Mouse (Mus musculus): ENCODE measurements around the gene Polr2j.
"Not testable (repeated sequence)": the region's sequence is repeated elsewhere in the genome, so short reads cannot be mapped to it uniquely, and the experiment has no call there.

Gene Polr2j

GRCm38 (mm10) chr5:136108486-136108885 lies 7.9 kb upstream of the Polr2j start:
- DNase-seq: no peak

GRCm38 (mm10) chr5:136109042-136109441 lies 7.4 kb upstream of the Polr2j start:
- DNase-seq: no peak

GRCm38 (mm10) chr5:136113546-136113945 lies 2.9 kb upstream of the Polr2j start:
- DNase-seq: not testable (repeated sequence)

DNA sequence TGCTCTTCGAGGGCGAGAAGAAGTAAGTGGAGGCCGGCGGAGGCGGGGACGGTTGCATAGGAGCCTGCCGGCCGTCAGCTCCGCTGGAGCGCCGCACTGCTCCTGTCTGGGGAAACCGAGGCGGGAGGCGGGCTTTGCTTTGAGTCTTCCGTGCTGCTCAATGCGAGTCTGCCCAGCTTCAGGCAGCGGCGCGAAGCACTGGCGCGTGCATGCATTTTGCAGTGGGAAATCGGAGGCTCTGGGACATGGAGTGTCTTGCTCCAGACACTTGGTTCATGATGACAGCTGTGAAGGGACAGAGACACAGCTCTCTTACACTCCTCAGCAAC lies 317 bp downstream of the Polr2j start:
- DNase-seq: no peak

DNA sequence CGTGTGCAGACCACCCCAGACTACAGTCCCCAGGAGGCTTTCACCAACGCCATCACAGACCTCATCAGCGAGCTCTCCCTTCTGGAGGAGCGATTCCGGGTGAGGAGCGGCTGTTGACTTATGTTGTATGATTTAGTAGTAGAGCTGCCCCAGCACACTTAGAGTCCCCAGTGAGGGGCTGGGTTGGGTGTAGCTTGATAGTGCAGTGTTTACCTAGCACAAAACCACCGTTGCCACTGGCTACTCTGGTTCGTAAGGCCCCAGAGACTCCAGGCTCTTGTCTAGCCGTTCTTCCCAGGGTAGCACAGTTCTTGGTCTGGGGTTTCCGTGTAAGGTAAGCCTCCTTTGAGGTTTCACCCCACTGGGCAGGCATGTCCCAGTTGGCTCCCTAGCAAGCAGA lies 5.7 kb downstream of the Polr2j start:
- no peak for DNase-seq

DNA sequence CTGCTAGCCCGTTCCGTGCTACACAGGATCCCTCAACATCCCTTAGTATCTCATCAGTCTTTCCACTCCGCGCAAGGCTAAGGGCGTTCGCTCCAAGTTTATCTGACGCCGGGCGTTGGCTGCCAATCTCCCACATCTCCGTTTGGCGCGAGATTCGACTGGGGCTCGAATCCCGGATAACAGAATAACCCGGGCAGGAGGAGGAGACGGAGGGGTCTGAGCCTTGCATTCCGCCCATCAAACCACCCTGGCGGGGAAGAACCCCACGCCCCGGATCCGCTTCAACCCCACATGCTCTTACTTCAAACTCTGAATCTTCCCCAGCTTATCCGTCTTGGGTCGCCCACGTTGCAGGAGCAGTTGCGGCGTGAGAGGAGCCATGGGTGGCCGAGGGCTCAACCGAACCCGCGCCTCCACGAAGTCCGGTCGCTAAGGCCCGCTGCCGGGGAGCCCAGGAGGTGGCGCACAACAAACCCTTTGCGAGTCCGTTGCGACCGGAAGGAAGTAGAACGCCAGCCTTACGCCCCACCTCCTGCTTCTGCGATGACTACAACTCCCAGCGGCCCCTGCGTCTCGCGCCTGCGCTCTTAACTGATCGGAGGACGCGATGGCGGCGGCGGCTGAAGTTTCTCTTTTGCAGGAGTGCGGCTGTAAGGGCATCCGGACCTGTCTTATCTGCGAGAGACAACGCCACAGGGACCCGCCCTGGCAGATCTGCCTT lies 19.3 kb downstream of the Polr2j start, which contains the start of the genes Lrwd1 and Alkbh4:
Gene Lrwd1 (minus strand): TSS at position 504 of the 721 bp plus-strand sequence.
Gene Alkbh4 (plus strand): TSS at position 576 of the 721 bp plus-strand sequence.
- DNase-seq: peak; percentile 98 to 99

- no peak for DNase-seq
These were observed 20.0 kb downstream of the Polr2j start for GRCm38 (mm10) chr5:136136292-136136990.

GRCm38 (mm10) chr5:136137658-136138274 lies 21.3 kb downstream of the Polr2j start:
- DNase-seq: peak; percentile 72 to 77

GRCm38 (mm10) chr5:136139393-136139792 lies 23.0 kb downstream of the Polr2j start:
- no peak for DNase-seq

GRCm38 (mm10) chr5:136140057-136140482 lies 23.6 kb downstream of the Polr2j start:
- peak; percentile 83 to 91 for DNase-seq

GRCm38 (mm10) chr5:136142746-136143145 lies 26.3 kb downstream of the Polr2j start:
- DNase-seq: no peak

DNA sequence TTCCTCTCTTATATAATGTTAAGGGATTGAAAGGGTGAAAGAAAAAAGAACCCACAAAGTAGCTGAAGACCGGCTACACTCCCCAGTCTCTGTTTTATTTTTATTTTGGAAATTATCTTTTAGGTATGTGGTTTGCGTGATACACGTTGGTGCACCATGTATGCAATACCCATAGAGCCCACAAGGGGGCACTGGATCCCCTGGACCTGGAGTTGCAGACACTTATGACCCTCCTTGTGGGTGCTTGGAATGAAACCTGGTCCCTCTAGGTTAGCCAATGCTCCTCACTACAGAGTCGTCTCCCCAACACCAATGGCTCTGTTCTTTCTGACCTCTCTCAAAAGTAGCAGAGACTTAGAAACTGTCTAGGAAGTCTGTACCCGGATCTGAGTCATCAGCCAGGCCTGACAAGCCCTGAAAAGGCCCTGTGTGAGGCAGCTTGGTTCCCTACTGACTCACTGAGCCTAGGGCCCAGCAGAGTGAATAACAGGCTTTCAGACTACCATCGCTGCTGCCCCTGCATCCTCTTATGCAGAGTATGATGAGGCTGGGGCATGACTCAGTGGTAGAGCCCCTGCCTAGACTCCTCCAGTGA lies 26.8 kb downstream of the Polr2j start:
- peak in 1 of 2 experiments; percentile 50 for DNase-seq

- peak; percentile 82 to 85 for DNase-seq
These were observed 28.4 kb downstream of the Polr2j start for GRCm38 (mm10) chr5:136144606-136145430.

DNA sequence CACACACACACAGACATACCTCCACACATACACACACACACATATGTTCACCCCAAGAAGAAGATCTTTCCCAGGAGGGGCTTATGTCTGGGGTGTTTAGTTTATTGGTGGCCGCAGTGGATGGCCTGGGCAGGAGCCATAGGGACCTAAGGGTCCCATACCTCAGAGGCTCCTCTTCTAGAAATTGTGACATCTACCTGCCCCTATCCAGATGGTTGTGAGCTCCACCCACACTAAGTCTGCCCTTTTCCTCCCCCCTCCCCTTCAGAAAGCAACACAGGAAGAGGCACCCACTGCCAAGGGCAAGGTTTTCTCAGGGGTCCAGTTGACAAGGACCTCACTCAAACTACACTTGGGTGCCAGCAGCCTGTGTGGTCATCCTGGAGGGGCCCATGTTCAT lies 30.5 kb downstream of the Polr2j start:
- no peak for DNase-seq

DNA sequence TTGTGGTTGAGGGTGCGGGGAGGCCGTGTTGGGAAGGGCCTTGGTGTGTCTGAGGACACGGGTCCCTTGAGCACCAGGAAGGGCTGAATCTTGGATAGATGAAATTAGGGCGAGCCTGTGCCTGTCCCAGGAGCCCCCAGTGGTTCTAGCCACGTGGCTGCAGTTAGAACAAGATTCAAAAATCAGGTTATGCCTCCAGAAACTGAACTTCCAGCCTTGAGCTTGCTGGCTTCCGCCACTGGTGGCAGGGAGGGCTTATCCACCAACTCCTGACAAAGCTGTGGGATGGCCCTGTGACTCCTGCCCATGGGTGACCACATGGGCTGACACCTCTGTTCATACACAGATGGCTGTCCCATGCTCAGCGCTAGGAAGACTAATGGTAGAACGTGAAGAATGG lies 31.3 kb downstream of the Polr2j start:
- DNase-seq: no peak

DNA sequence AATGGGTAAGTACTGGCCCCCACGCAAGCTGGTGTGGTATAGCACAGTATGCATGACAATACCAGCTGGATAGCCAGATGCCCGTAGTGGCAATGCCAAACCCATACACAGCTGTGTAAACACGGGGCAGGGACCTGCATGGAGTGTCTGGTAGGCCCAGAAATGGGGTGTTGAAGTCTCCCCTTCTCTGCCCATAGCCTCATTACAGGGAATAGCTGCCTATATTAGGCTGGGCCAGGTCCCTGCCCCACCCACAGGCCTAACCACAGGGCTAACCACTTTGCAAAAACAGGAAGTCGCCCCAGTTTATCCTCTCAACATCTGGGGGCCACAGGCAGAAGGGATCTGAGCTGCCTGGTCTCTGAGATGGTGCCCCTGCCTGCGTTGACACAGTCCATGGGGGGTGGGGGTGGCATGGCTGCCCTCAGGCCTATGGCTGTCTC lies 32.7 kb downstream of the Polr2j start:
- not testable (repeated sequence) for DNase-seq

DNA sequence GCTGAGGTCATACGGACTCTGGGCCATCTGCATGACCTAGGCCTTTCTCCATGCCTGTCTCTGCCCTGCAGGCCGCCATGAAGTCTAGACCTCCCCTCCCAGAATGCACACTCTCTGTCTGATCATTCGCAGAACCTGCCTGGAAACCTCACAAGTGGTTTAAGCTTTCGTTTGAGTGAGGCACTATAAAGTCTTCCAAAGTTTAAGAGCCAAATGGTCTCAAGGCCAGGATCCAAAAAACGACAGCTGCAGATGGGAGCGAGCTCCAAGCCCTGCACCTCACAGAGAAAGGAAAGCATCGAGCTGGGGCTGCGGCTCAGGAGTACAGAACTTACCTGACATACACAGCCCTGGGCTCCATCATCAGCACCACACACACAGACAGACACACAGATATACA lies 35.9 kb downstream of the Polr2j start:
- peak; percentile 53 to 67 for DNase-seq

DNA sequence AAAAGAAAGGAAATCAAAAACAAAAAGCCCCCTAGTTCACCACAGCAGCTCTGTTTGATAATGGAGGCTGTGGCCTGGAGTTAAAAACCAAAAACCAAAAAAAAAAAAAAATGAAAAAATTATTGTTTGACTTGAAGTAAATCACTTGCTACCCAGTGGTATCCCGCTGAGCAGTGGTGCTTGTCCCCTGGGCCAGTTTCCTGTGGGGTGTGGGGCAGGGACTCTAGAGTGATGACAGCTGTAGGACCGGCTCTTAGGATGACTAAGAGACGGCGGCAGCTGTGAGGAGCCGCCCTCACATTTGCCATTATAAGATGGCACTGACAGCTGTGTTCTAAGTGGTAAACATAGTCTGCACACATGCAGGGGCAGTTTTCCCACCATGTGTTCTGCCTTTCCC lies 39.0 kb downstream of the Polr2j start:
- DNase-seq: no peak

- peak; percentile 54 to 64 for DNase-seq
These were observed 43.7 kb downstream of the Polr2j start for GRCm38 (mm10) chr5:136160084-136160483.

- DNase-seq: peak; percentile 74 to 83
These were observed 47.5 kb downstream of the Polr2j start for GRCm38 (mm10) chr5:136163807-136164474.

DNA sequence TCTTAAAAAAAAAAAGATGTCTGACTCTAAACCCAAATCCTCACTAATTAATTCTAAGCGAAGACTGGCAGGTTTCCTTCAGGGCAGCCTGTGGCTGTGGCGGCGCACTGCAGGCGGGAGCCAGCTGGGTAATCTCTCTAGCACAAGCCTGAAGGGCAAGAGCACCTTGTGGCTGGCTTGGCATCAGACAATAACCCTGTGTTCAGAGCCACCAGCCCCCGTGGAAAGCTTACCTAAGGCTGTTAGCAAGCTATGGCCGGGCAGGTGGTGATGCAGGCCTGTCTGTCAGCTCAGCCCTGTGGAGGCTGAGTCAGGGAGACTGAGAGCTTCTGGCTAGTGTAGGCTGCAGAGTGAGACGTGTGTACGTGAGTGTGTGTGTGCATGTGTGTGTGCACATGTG lies 48.8 kb downstream of the Polr2j start:
- DNase-seq: peak; percentile 56 to 68

DNA sequence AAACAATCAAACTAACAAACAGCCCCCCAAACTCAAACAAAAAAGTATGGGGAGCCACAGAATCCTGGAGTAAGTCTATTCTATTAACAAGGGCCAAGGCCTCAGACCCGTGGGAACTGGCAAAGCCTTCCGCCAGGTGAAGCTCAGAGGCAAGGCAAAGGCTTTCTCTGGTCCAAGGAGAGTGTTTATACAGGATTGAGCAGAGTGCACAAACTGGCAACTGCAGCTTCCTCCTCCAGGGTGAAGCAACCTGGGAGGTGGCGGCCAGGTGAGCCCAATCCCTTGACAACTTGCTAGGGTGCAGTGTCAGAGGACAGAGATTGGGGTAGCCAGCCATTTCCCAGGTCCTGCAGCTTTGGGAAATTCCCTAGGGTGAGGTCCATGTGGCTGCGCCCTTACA lies 50.9 kb downstream of the Polr2j start:
- no peak for DNase-seq

Data from cerebellum, postnatal 10 days (tissue).